Mouse (Mus musculus) testis, adult 2 months (tissue): Measurements from ENCODE around the gene Ell.

ENCODE experiments used
- CTCF ChIP-seq: fragments of 200-500 bp; IDR thresholded peaks from 2 replicates; pipeline ENCODE4 v1.5.1; 2012; ENCODE audit warnings: low read depth, mild to moderate bottlenecking, inconsistent platforms, low read length, moderate library complexity; ENCODE audit not compliant: control insufficient read depth, insufficient read depth, insufficient replicate concordance
- POLR2A ChIP-seq: fragments of 200-500 bp; IDR thresholded peaks from 2 replicates; pipeline ENCODE4 v1.6.1; 2012; ENCODE audit warnings: low read depth, mild to moderate bottlenecking, inconsistent platforms, low read length, moderate library complexity; ENCODE audit not compliant: control insufficient read depth

GRCm38 (mm10) chr8:70631436-70631835 is 92.2 kb downstream of the Ell start:
- TF ChIP-seq POLR2A (no peak), CTCF (no peak)
